Comparison of ENCODE assay signal across 14 mouse cellular contexts in the genomic region with DNA sequence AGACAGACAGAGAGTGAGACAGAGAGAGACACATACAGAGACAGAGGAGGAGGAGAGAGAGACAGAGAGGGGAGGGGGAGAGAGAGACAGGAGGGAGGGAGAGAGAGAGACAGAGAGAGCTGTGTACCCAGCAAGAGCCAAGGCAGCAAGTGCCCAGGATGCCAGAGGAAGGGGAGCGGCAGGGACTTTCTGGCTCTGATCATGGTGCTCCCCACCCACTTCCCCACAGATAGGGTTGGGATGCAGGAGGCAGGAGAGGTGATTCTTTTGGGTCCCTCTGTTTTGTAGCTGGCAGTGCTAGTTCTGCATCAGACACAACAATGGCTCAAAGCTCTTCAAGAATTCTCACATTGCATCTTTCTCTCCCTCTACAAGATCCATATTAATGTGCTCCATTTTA. TPM values are rescaled to one million over a fixed set of nuclear protein-coding genes. Genes with fewer than 3 reads are reported as not detected.
DNase-seq lines count a peak whose midpoint lies in the region; ATAC-seq and TF ChIP-seq lines count a peak whose summit lies in the region.
"Had no signal": no experiment of that assay in that cellular context is flagged by ENCODE, and none has a peak within 500 bp of the region (broad histone marks: within the 10 kb centered on the region; RNA-seq: fewer than 3 reads in every experiment).

No protein-coding gene starts in this region.

- TF ChIP-seq CTCF in liver, postnatal 0 days (IDR thresholded peaks at IDR 0.05; ENCODE audit: low read depth), result no peak

- peak overlapping the region; percentile 39; the same call in 1 of the 2 replicates for H3K9ac ChIP-seq in heart, embryonic 12.5 days
- H3K9ac ChIP-seq in midbrain, embryonic 11.5 days (ENCODE audit: low read length), result no peak overlapping the region
- no peak overlapping the region for H3K9ac ChIP-seq in stomach, embryonic 14.5 days (replicated peaks; ENCODE audit: low read depth, low read length)
- H3K9ac ChIP-seq in liver, postnatal 0 days (replicated peaks), result no peak overlapping the region
- H3K9ac ChIP-seq: liver, embryonic 13.5 days had no signal

- ATAC-seq in heart, embryonic 12.5 days (ENCODE audit: insufficient number of reproducible peaks, low FRiP score), result no peak
- no peak for ATAC-seq in midbrain, embryonic 11.5 days (ENCODE audit: low FRiP score)
- ATAC-seq in stomach, embryonic 14.5 days (ENCODE audit: insufficient number of reproducible peaks, insufficient read depth, low FRiP score, low read depth), result no peak
- ATAC-seq in liver, postnatal 0 days, result no peak
- ATAC-seq: forebrain, embryonic 13.5 days; hindbrain, embryonic 16.5 days had no signal

- DNase-seq in heart, postnatal 36 days, result no peak
- peak; percentile 75 for DNase-seq in midbrain, embryonic 11.5 days (ENCODE audit: low spot score, missing footprints)
- DNase-seq in midbrain, embryonic 10.5 days (ENCODE audit: low spot score), result no peak
- no peak for DNase-seq in liver, postnatal 0 days
- no peak for DNase-seq in kidney, adult 18-20 months
- DNase-seq: adrenal gland, adult 8-10 months; cerebellum, adult 8-10 months; liver, embryonic 13.5 days; thymus, postnatal 4 days had no signal

- no peaks in the 10 kb centered on the region for H3K27me3 ChIP-seq in heart, embryonic 12.5 days (replicated peaks)
- no peaks in the 10 kb centered on the region for H3K27me3 ChIP-seq in midbrain, embryonic 11.5 days (ENCODE audit: control insufficient read depth, insufficient read depth, low read length)
- H3K27me3 ChIP-seq in midbrain, embryonic 10.5 days (ENCODE audit: low read depth, poor library complexity, severe bottlenecking), result no peaks in the 10 kb centered on the region
- no peaks in the 10 kb centered on the region for H3K27me3 ChIP-seq in stomach, embryonic 14.5 days (ENCODE audit: control insufficient read depth, insufficient read depth, low read length)
- no peaks in the 10 kb centered on the region for H3K27me3 ChIP-seq in liver, postnatal 0 days (ENCODE audit: insufficient read depth, low read length)
- H3K27me3 ChIP-seq: forebrain, embryonic 13.5 days had no signal

- H3K36me3 ChIP-seq in heart, embryonic 12.5 days, result no peaks in the 10 kb centered on the region
- no peaks in the 10 kb centered on the region for H3K36me3 ChIP-seq in midbrain, embryonic 11.5 days (ENCODE audit: control insufficient read depth, insufficient read depth, low read length)
- H3K36me3 ChIP-seq in midbrain, embryonic 10.5 days, result 0 out of 2 replicates have a peak, but pooled peaks cover 2% of the 10 kb centered on the region
- no peaks in the 10 kb centered on the region for H3K36me3 ChIP-seq in stomach, embryonic 14.5 days (ENCODE audit: control insufficient read depth, insufficient read depth, low read length)
- H3K36me3 ChIP-seq in liver, postnatal 0 days (replicated peaks; ENCODE audit: insufficient read depth, low read length), result no peaks in the 10 kb centered on the region
- H3K36me3 ChIP-seq: liver, embryonic 13.5 days had no signal

- TF ChIP-seq EP300 in liver, postnatal 0 days (IDR thresholded peaks at IDR 0.05; ENCODE audit: low read depth), result no peak

- no peak overlapping the region for H3K4me2 ChIP-seq in heart, embryonic 12.5 days
- H3K4me2 ChIP-seq in midbrain, embryonic 11.5 days, result no peak overlapping the region
- no peak overlapping the region for H3K4me2 ChIP-seq in stomach, embryonic 14.5 days (replicated peaks; ENCODE audit: low read depth, low read length)
- H3K4me2 ChIP-seq in liver, postnatal 0 days (ENCODE audit: low read depth, low read length), result no peak overlapping the region
- H3K4me2 ChIP-seq: forebrain, embryonic 13.5 days; liver, embryonic 13.5 days had no signal

- H3K4me3 ChIP-seq in heart, embryonic 12.5 days, result no peak overlapping the region
- no peak overlapping the region for H3K4me3 ChIP-seq in midbrain, embryonic 11.5 days (ENCODE audit: low read depth, low read length)
- no peak overlapping the region for H3K4me3 ChIP-seq in midbrain, embryonic 10.5 days
- no peak overlapping the region for H3K4me3 ChIP-seq in brown adipose tissue, adult 24 weeks (ENCODE audit: insufficient read depth, low read depth, low read length)
- no peak overlapping the region for H3K4me3 ChIP-seq in stomach, embryonic 14.5 days (ENCODE audit: low read depth, low read length)
- H3K4me3 ChIP-seq in liver, postnatal 0 days (ENCODE audit: low read depth, low read length), result no peak overlapping the region
- H3K4me3 ChIP-seq: forebrain, embryonic 13.5 days; liver, embryonic 13.5 days had no signal

- peaks cover 4% of the 10 kb centered on the region for H3K9me3 ChIP-seq in heart, embryonic 12.5 days (replicated peaks)
- H3K9me3 ChIP-seq in midbrain, embryonic 11.5 days (ENCODE audit: control insufficient read depth, low read length), result no peaks in the 10 kb centered on the region; the same call in 1 of the 2 replicates
- no peaks in the 10 kb centered on the region for H3K9me3 ChIP-seq in midbrain, embryonic 10.5 days (replicated peaks)
- no peaks in the 10 kb centered on the region; the same call in 1 of the 2 replicates for H3K9me3 ChIP-seq in stomach, embryonic 14.5 days (ENCODE audit: control insufficient read depth, low read depth, low read length)
- H3K9me3 ChIP-seq in liver, postnatal 0 days (ENCODE audit: low read length), result peaks cover 6% of the 10 kb centered on the region; the same call in 1 of the 2 replicates
- H3K9me3 ChIP-seq: liver, embryonic 13.5 days had no signal

- H3K4me1 ChIP-seq in heart, embryonic 12.5 days (replicated peaks), result peaks cover 34% of the 10 kb centered on the region
- peaks cover 10% of the 10 kb centered on the region; the same call in 1 of the 2 replicates for H3K4me1 ChIP-seq in midbrain, embryonic 11.5 days (ENCODE audit: control insufficient read depth, insufficient read depth, low read length)
- peaks cover 47% of the 10 kb centered on the region for H3K4me1 ChIP-seq in midbrain, embryonic 10.5 days
- peaks cover 30% of the 10 kb centered on the region for H3K4me1 ChIP-seq in brown adipose tissue, adult 24 weeks (ENCODE audit: control insufficient read depth, insufficient read depth, insufficient read length, low read length)
- peaks cover 20% of the 10 kb centered on the region for H3K4me1 ChIP-seq in stomach, embryonic 14.5 days (ENCODE audit: control insufficient read depth, insufficient read depth, low read length)
- H3K4me1 ChIP-seq in liver, postnatal 0 days (ENCODE audit: insufficient read depth), result peaks cover 5% of the 10 kb centered on the region; the same call in 1 of the 2 replicates

- intact Hi-C loops in heart, postnatal 36 days (cut with DNase I), result no loop called here

- WGBS in heart, embryonic 12.5 days, result 56% methylated on average over 1 of the region's 1 CpGs
- WGBS in midbrain, embryonic 11.5 days, result 67% methylated on average over 1 of the region's 1 CpGs
- WGBS in midbrain, embryonic 10.5 days, result 72% methylated on average over 1 of the region's 1 CpGs
- WGBS in stomach, embryonic 14.5 days, result 83% methylated on average over 1 of the region's 1 CpGs
- WGBS in liver, postnatal 0 days (ENCODE audit: insufficient replicate concordance), result 70% methylated on average over 1 of the region's 1 CpGs

- H3K27ac ChIP-seq in heart, embryonic 12.5 days (ENCODE audit: poor library complexity, severe bottlenecking), result no peak overlapping the region
- H3K27ac ChIP-seq in midbrain, embryonic 11.5 days (ENCODE audit: low read depth, low read length), result no peak overlapping the region
- no peak overlapping the region for H3K27ac ChIP-seq in midbrain, embryonic 10.5 days (replicated peaks)
- peak overlapping the region; percentile 50 for H3K27ac ChIP-seq in brown adipose tissue, adult 24 weeks (replicated peaks; ENCODE audit: low read depth, low read length)
- peak overlapping the region; percentile 39; the same call in 1 of the 2 replicates for H3K27ac ChIP-seq in stomach, embryonic 14.5 days (ENCODE audit: low read length)
- no peak overlapping the region for H3K27ac ChIP-seq in liver, postnatal 0 days (ENCODE audit: low read depth)
- H3K27ac ChIP-seq: forebrain, embryonic 13.5 days; liver, embryonic 13.5 days had no signal

RNA-seq across cellular contexts. Expression of a gene that starts 8.9 kb away (rescaled TPM):
- 68.5 and 70.1 TPM in 2 replicates for polyA plus RNA-seq in heart, embryonic 12.5 days (2016; fragmentation: Nextera tagmentation; extraction: Ambion mirVana)
- 10 to 100 TPM; 81.4 to 89.2 TPM for total RNA-seq in heart, postnatal 36 days (2021)
- polyA plus RNA-seq in midbrain, embryonic 11.5 days (2014; fragmentation: Nextera tagmentation; extraction: Ambion mirVana), result 38.3 and 40.1 TPM in 2 replicates
- polyA plus RNA-seq in midbrain, embryonic 10.5 days (2016; fragmentation: Nextera tagmentation; extraction: Ambion mirVana), result 48.3 and 50.3 TPM in 2 replicates
- polyA plus RNA-seq in brown adipose tissue, adult 24 weeks (2012; ENCODE audit: insufficient read depth, insufficient read length, missing spikeins), result 39.6 and 39.8 TPM in 2 replicates
- polyA plus RNA-seq in stomach, embryonic 14.5 days (2014; fragmentation: Nextera tagmentation; extraction: Ambion mirVana), result 120 and 124 TPM in 2 replicates
- polyA plus RNA-seq in liver, postnatal 0 days (2015; fragmentation: Nextera tagmentation; extraction: Ambion mirVana), result 35.8 and 43.1 TPM in 2 replicates

Comparison
In these comparisons a context has a peak if more than half of its experiments do, and no peak if none do; other contexts are left out.
1. H3K27ac ChIP-seq: peak in brown adipose tissue, adult 24 weeks (single experiment) and stomach, embryonic 14.5 days (single experiment); none in heart, embryonic 12.5 days (single experiment), midbrain, embryonic 11.5 days (single experiment), midbrain, embryonic 10.5 days (single experiment) and liver, postnatal 0 days (single experiment).